Mouse (Mus musculus) cerebellum, adult 2 months (tissue): ENCODE measurements at regions not wholly inside any gene's neighbourhood (a gene's known extent, or its start where the extent isn't known, plus 50 kb on each side); places are given as distances from the start of the nearest gene placed in this dataset.

Experiments
- CTCF ChIP-seq: fragments of 200-500 bp; IDR thresholded peaks from 2 replicates; pipeline ENCODE4 v1.5.1; 2011; ENCODE audit warnings: low read depth, mild to moderate bottlenecking, control low read depth, low read length, moderate library complexity, borderline replicate concordance; ENCODE audit not compliant: insufficient read depth
- POLR2A ChIP-seq: fragments of 200-500 bp; IDR thresholded peaks from 2 replicates; pipeline ENCODE4 v1.6.1; 2011; ENCODE audit warnings: low read length, control low read depth, borderline replicate concordance; ENCODE audit not compliant: insufficient read depth

- TF ChIP-seq CTCF (no peak), POLR2A (no peak)
Observed at GRCm38 (mm10) chr1:137473800-137474685, 513.8 kb upstream of the Nr5a2 start.
